Mouse (Mus musculus): ENCODE results near the gene Pkm. TPM values are rescaled to one million over a fixed set of nuclear protein-coding genes. Genes with fewer than 3 reads are reported as not detected.

Pkm gene
- polyA plus RNA-seq, 1 experiment from 2014 or later = 331 TPM

GRCm38 (mm10) chr9:59658146-59658545 is 2.0 kb downstream of the Pkm start:
- no peaks in the 10 kb centered on the region for H3K36me3 ChIP-seq (ENCODE audit: insufficient read depth, low read length)
- H3K4me1 ChIP-seq (ENCODE audit: insufficient read depth, low read depth, low read length) = peaks cover 16% of the 10 kb centered on the region
- H3K4me2 ChIP-seq (replicated peaks; ENCODE audit: low read depth, low read length) = peak overlapping the region; percentile 83
- H3K4me3 ChIP-seq (ENCODE audit: low read depth, low read length) = peak overlapping the region; percentile 64
- H3K27ac ChIP-seq (ENCODE audit: low read length) = 0 out of 2 replicates have a peak overlapping the region, but pooled peaks have one; percentile 32
- 9% methylated on average over 4 of the region's 4 CpGs for WGBS
- DNase-seq (ENCODE audit: low spot score) (no peak), ATAC-seq (no peak)
- H3K27me3 ChIP-seq (replicated peaks; ENCODE audit: insufficient read depth, low read length) = no peaks in the 10 kb centered on the region
- H3K9me3 ChIP-seq (ENCODE audit: low read length) = no peaks in the 10 kb centered on the region
- TF ChIP-seq CTCF (IDR thresholded peaks at IDR 0.05) (no peak), EP300 (IDR thresholded peaks at IDR 0.05) (no peak)
- H3K9ac ChIP-seq (replicated peaks; ENCODE audit: low read depth) = no peak overlapping the region

GRCm38 (mm10) chr9:59659036-59660026 is 3.2 kb downstream of the Pkm start:
- DNase-seq (ENCODE audit: low spot score) (peak; percentile 88), ATAC-seq (peak; percentile 34)
- TF ChIP-seq EP300 (IDR thresholded peaks at IDR 0.05) (peak; percentile 43; the same call in 1 of the 2 replicates), CTCF (IDR thresholded peaks at IDR 0.05) (peak; percentile 91)
- H3K27ac ChIP-seq (ENCODE audit: low read length) = peak overlapping the region; percentile 33; the same call in 1 of the 2 replicates
- peak overlapping the region; percentile 37 for H3K4me2 ChIP-seq (replicated peaks; ENCODE audit: low read depth, low read length)
- H3K4me3 ChIP-seq (ENCODE audit: low read depth, low read length) = no peak overlapping the region
- peaks cover 20% of the 10 kb centered on the region for H3K4me1 ChIP-seq (ENCODE audit: insufficient read depth, low read depth, low read length)
- no peak overlapping the region for H3K9ac ChIP-seq (replicated peaks; ENCODE audit: low read depth)
- WGBS = 18% methylated on average over 14 of the region's 14 CpGs
- H3K9me3 ChIP-seq (ENCODE audit: low read length) = no peaks in the 10 kb centered on the region
- H3K36me3 ChIP-seq (ENCODE audit: insufficient read depth, low read length) = no peaks in the 10 kb centered on the region
- no peaks in the 10 kb centered on the region for H3K27me3 ChIP-seq (replicated peaks; ENCODE audit: insufficient read depth, low read length)

GRCm38 (mm10) chr9:59660421-59660820 is 4.3 kb downstream of the Pkm start:
- Histone ChIP-seq H3K27ac (ENCODE audit: low read length) (peak overlapping the region; percentile 43), H3K4me3 (ENCODE audit: low read depth, low read length) (no peak overlapping the region), H3K4me1 (ENCODE audit: insufficient read depth, low read depth, low read length) (peaks cover 20% of the 10 kb centered on the region), H3K9ac (replicated peaks; ENCODE audit: low read depth) (no peak overlapping the region), H3K4me2 (replicated peaks; ENCODE audit: low read depth, low read length) (peak overlapping the region; percentile 37), H3K9me3 (ENCODE audit: low read length) (no peaks in the 10 kb centered on the region), H3K27me3 (replicated peaks; ENCODE audit: insufficient read depth, low read length) (no peaks in the 10 kb centered on the region), H3K36me3 (ENCODE audit: insufficient read depth, low read length) (peaks cover 5% of the 10 kb centered on the region; the same call in 1 of the 2 replicates)
- no peak for ATAC-seq
- WGBS = 35% methylated on average over 10 of the region's 10 CpGs
- no peak for TF ChIP-seq CTCF (IDR thresholded peaks at IDR 0.05)
- TF ChIP-seq EP300 (IDR thresholded peaks at IDR 0.05) = no peak
- no peak for DNase-seq (ENCODE audit: low spot score)

GRCm38 (mm10) chr9:59661298-59661975 is 5.3 kb downstream of the Pkm start:
- 56% methylated on average over 6 of the region's 6 CpGs for WGBS
- no peak for TF ChIP-seq CTCF (IDR thresholded peaks at IDR 0.05)
- no peak for TF ChIP-seq EP300 (IDR thresholded peaks at IDR 0.05)
- no peaks in the 10 kb centered on the region for H3K27me3 ChIP-seq (replicated peaks; ENCODE audit: insufficient read depth, low read length)
- H3K4me2 ChIP-seq (replicated peaks; ENCODE audit: low read depth, low read length) = no peak overlapping the region
- H3K9me3 ChIP-seq (ENCODE audit: low read length) = no peaks in the 10 kb centered on the region
- H3K4me3 ChIP-seq (ENCODE audit: low read depth, low read length) = no peak overlapping the region
- DNase-seq (ENCODE audit: low spot score) (no peak), ATAC-seq (no peak)
- H3K9ac ChIP-seq (replicated peaks; ENCODE audit: low read depth) = no peak overlapping the region
- peaks cover 20% of the 10 kb centered on the region for H3K4me1 ChIP-seq (ENCODE audit: insufficient read depth, low read depth, low read length)
- H3K27ac ChIP-seq (ENCODE audit: low read length) = no peak overlapping the region
- H3K36me3 ChIP-seq (ENCODE audit: insufficient read depth, low read length) = peaks cover 6% of the 10 kb centered on the region

GRCm38 (mm10) chr9:59663226-59663625 is 7.1 kb downstream of the Pkm start:
- Histone ChIP-seq H3K9me3 (ENCODE audit: low read length) (no peaks in the 10 kb centered on the region), H3K9ac (replicated peaks; ENCODE audit: low read depth) (no peak overlapping the region), H3K36me3 (ENCODE audit: insufficient read depth, low read length) (peaks cover 11% of the 10 kb centered on the region), H3K4me3 (ENCODE audit: low read depth, low read length) (no peak overlapping the region), H3K27me3 (replicated peaks; ENCODE audit: insufficient read depth, low read length) (no peaks in the 10 kb centered on the region), H3K4me2 (replicated peaks; ENCODE audit: low read depth, low read length) (no peak overlapping the region), H3K27ac (ENCODE audit: low read length) (no peak overlapping the region), H3K4me1 (ENCODE audit: insufficient read depth, low read depth, low read length) (peaks cover 15% of the 10 kb centered on the region)
- WGBS = 78% methylated on average over 7 of the region's 7 CpGs
- ATAC-seq (no peak), DNase-seq (ENCODE audit: low spot score) (no peak)
- TF ChIP-seq CTCF (IDR thresholded peaks at IDR 0.05) = no peak
- no peak for TF ChIP-seq EP300 (IDR thresholded peaks at IDR 0.05)

- no peak overlapping the region for H3K9ac ChIP-seq (replicated peaks; ENCODE audit: low read depth)
- no peak overlapping the region for H3K27ac ChIP-seq (ENCODE audit: low read length)
- ATAC-seq (no peak), DNase-seq (ENCODE audit: low spot score) (no peak)
- peaks cover 15% of the 10 kb centered on the region for H3K4me1 ChIP-seq (ENCODE audit: insufficient read depth, low read depth, low read length)
- no peaks in the 10 kb centered on the region for H3K27me3 ChIP-seq (replicated peaks; ENCODE audit: insufficient read depth, low read length)
- H3K4me2 ChIP-seq (replicated peaks; ENCODE audit: low read depth, low read length) = no peak overlapping the region
- TF ChIP-seq EP300 (IDR thresholded peaks at IDR 0.05) (no peak), CTCF (IDR thresholded peaks at IDR 0.05) (no peak)
- H3K36me3 ChIP-seq (ENCODE audit: insufficient read depth, low read length) = peaks cover 14% of the 10 kb centered on the region
- no peaks in the 10 kb centered on the region for H3K9me3 ChIP-seq (ENCODE audit: low read length)
- no peak overlapping the region for H3K4me3 ChIP-seq (ENCODE audit: low read depth, low read length)
- WGBS = 61% methylated on average over 3 of the region's 3 CpGs
These were observed 7.8 kb downstream of the Pkm start for GRCm38 (mm10) chr9:59663957-59664356.

All from lung, postnatal 0 days (tissue).